Mouse (Mus musculus) liver, embryonic 14.5 days (tissue): Measurements from ENCODE around the gene F11. TPM values are rescaled to one million over a fixed set of nuclear protein-coding genes. Genes with fewer than 3 reads are reported as not detected.

Experiments used
- ATAC-seq: fragments of 200-750 bp; cut with Nextera tagmentation; 2 replicates; pipeline ENCODE4 v1.8.0; 2017; ENCODE audit warnings: moderate number of reproducible peaks, mild to moderate bottlenecking, moderate library complexity; ENCODE audit not compliant: insufficient read depth
- DNase-seq, 3 experiments: peaks; one replicate each; pipeline ENCODE4 v3.0.0-alpha.2; 2012 to 2013; ENCODE audit warnings: low read depth in 3 of 3, low spot score in 3 of 3
- H3K27ac ChIP-seq: fragments of 300-500 bp; sonication (generic); 2 replicates; pipeline ENCODE4 v1.5.1; 2014; ENCODE audit warnings: moderate library complexity, mild to moderate bottlenecking, control low read depth, inconsistent platforms
- H3K27me3 ChIP-seq: fragments of 300-500 bp; sonication (generic); 2 replicates; pipeline ENCODE4 v1.6.1; 2014; ENCODE audit warnings: mild to moderate bottlenecking, low read length, moderate library complexity; ENCODE audit not compliant: control insufficient read depth, insufficient read depth
- H3K36me3 ChIP-seq: fragments of 300-500 bp; sonication (generic); replicated peaks from 2 replicates; pipeline ENCODE4 v1.6.1; 2014; ENCODE audit warnings: low read depth; ENCODE audit not compliant: control insufficient read depth, insufficient read depth
- H3K4me1 ChIP-seq, 2 experiments: fragments of 200-500 bp in 1 of 2; fragments of 300-500 bp in 1 of 2; sonication (generic) in 1 of 2; replicated peaks; 2 replicates each; pipeline ENCODE4 v1.6.1; 2012 to 2014; ENCODE audit warnings: antibody characterized with exemption in 1 of 2, inconsistent platforms in 1 of 2, low read length in 1 of 2; ENCODE audit not compliant: control insufficient read depth in 2 of 2, insufficient read depth in 2 of 2
- H3K4me2 ChIP-seq: fragments of 300-500 bp; sonication (generic); 2 replicates; pipeline ENCODE4 v1.6.1; 2014; ENCODE audit warnings: low read depth, mild to moderate bottlenecking, control low read depth, moderate library complexity
- H3K4me3 ChIP-seq, 2 experiments: fragments of 200-500 bp in 1 of 2; fragments of 300-500 bp in 1 of 2; sonication (generic) in 1 of 2; 2 replicates each; pipeline ENCODE4 v1.5.1; 2012 to 2014; ENCODE audit warnings: low read depth in 2 of 2, low read length in 2 of 2, mild to moderate bottlenecking in 2 of 2, control low read depth in 1 of 2, inconsistent platforms in 1 of 2, moderate library complexity in 1 of 2; ENCODE audit not compliant: insufficient read depth in 1 of 2
- H3K9ac ChIP-seq: fragments of 300-500 bp; sonication (generic); replicated peaks from 2 replicates; pipeline ENCODE4 v1.6.1; 2014; ENCODE audit warnings: mild to moderate bottlenecking, control low read depth, moderate library complexity
- H3K9me3 ChIP-seq: fragments of 300-500 bp; sonication (generic); 2 replicates; pipeline ENCODE4 v1.6.1; 2016; ENCODE audit warnings: low read length, mixed read lengths; ENCODE audit not compliant: control insufficient read depth
- CTCF ChIP-seq: IDR thresholded peaks from 2 replicates; pipeline ENCODE4 v1.5.1; 2016; ENCODE audit warnings: antibody characterized with exemption, low read depth, control low read depth
- EP300 ChIP-seq: IDR thresholded peaks from 2 replicates; pipeline ENCODE4 v1.6.1; 2016; ENCODE audit warnings: antibody characterized with exemption, low read depth
- WGBS: fragments of 180-500 bp; shearing (Covaris S2); extraction: QIAGEN DNeasy Blood & Tissue Kit; methylation state at CpG from one replicate; pipeline ENCODE4 v1.1.7; 2014; ENCODE audit not compliant: insufficient replicate concordance; 5-methylcytosine and 5-hydroxymethylcytosine counted together
- polyA plus RNA-seq, 2 experiments: library from polyadenylated mRNA; depleted of rRNA in 1 of 2; stranded (reverse) in 1 of 2; unstranded in 1 of 2; fragments of >200 nt; fragmentation: Nextera tagmentation in 1 of 2; extraction: Ambion mirVana in 1 of 2; gene quantifications; 2 replicates each; pipeline versions ENCODE4 v1.2.1 to v1.2.3; 2012 to 2014

The F11 gene
- polyA plus RNA-seq, 2 experiments: 10.1 to 11.2 TPM

GRCm38 (mm10) chr8:45266993-45267392 lies 5.2 kb upstream of the F11 start:
- H3K4me1 ChIP-seq: peaks cover 0 to 5% of the 10 kb centered on the region in 2 experiments; a peak in 1 of 4 replicates
- no peak overlapping the region for H3K9ac ChIP-seq
- 65% methylated on average over 8 of the region's 8 CpGs for WGBS
- no peak overlapping the region for H3K4me2 ChIP-seq
- H3K4me3 ChIP-seq: no peak overlapping the region
- no peaks in the 10 kb centered on the region for H3K36me3 ChIP-seq
- no peaks in the 10 kb centered on the region for H3K27me3 ChIP-seq
- no peak overlapping the region for H3K27ac ChIP-seq
- no peak for ATAC-seq
- TF ChIP-seq EP300 (no peak), CTCF (no peak)
- no peak for DNase-seq
- H3K9me3 ChIP-seq: no peaks in the 10 kb centered on the region

GRCm38 (mm10) chr8:45264918-45265317 lies 3.1 kb upstream of the F11 start:
- TF ChIP-seq EP300 (no peak), CTCF (no peak)
- no peak overlapping the region for H3K27ac ChIP-seq
- H3K27me3 ChIP-seq: no peaks in the 10 kb centered on the region
- no peak overlapping the region for H3K4me2 ChIP-seq
- DNase-seq (peak in 1 of 3 experiments; percentile 27), ATAC-seq (peak; percentile 74)
- H3K9ac ChIP-seq: no peak overlapping the region
- H3K4me3 ChIP-seq: no peak overlapping the region
- no peaks in the 10 kb centered on the region for H3K9me3 ChIP-seq
- H3K36me3 ChIP-seq: no peaks in the 10 kb centered on the region
- WGBS: 38% methylated on average over 4 of the region's 4 CpGs
- H3K4me1 ChIP-seq: peaks cover 0 to 5% of the 10 kb centered on the region in 2 experiments; a peak in 1 of 4 replicates

GRCm38 (mm10) chr8:45262851-45263250 lies 1.0 kb upstream of the F11 start:
- Histone ChIP-seq H3K27me3 (no peaks in the 10 kb centered on the region), H3K27ac (no peak overlapping the region), H3K4me2 (no peak overlapping the region), H3K36me3 (no peaks in the 10 kb centered on the region), H3K4me3 (no peak overlapping the region), H3K9me3 (no peaks in the 10 kb centered on the region), H3K4me1 (peaks cover 0 to 2% of the 10 kb centered on the region in 2 experiments; a peak in 1 of 4 replicates), H3K9ac (no peak overlapping the region)
- ATAC-seq: no peak
- WGBS: 48% methylated on average over 3 of the region's 3 CpGs
- TF ChIP-seq EP300 (no peak), CTCF (no peak)
- no peak for DNase-seq

GRCm38 (mm10) chr8:45258421-45258820 lies 3.4 kb downstream of the F11 start:
- no peak for TF ChIP-seq CTCF
- no peak for TF ChIP-seq EP300
- ATAC-seq (no peak), DNase-seq (no peak)
- no peak overlapping the region for H3K9ac ChIP-seq
- H3K36me3 ChIP-seq: no peaks in the 10 kb centered on the region
- no peaks in the 10 kb centered on the region for H3K27me3 ChIP-seq
- H3K4me1 ChIP-seq: no peaks in the 10 kb centered on the region; a peak in 1 of 4 replicates
- H3K9me3 ChIP-seq: no peaks in the 10 kb centered on the region
- no peak overlapping the region for H3K4me3 ChIP-seq
- no peak overlapping the region for H3K27ac ChIP-seq
- WGBS: 68% methylated on average over 8 of the region's 8 CpGs
- H3K4me2 ChIP-seq: no peak overlapping the region

- H3K4me3 ChIP-seq: no peak overlapping the region
- DNase-seq (no peak), ATAC-seq (no peak)
- no peak for TF ChIP-seq EP300
- TF ChIP-seq CTCF: no peak
- WGBS: 71% methylated on average over 12 of the region's 12 CpGs
- no peaks in the 10 kb centered on the region for H3K4me1 ChIP-seq
- no peak overlapping the region for H3K9ac ChIP-seq
- H3K9me3 ChIP-seq: no peaks in the 10 kb centered on the region
- H3K4me2 ChIP-seq: no peak overlapping the region
- H3K36me3 ChIP-seq: no peaks in the 10 kb centered on the region
- H3K27me3 ChIP-seq: no peaks in the 10 kb centered on the region
- no peak overlapping the region for H3K27ac ChIP-seq
Measured at GRCm38 (mm10) chr8:45255040-45255439, 6.8 kb downstream of the F11 start.
